Mouse (Mus musculus) heart, adult 2 months (tissue): ENCODE measurements at regions not wholly inside any gene's neighbourhood (a gene's known extent, or its start where the extent isn't known, plus 50 kb on each side); places are given as distances from the start of the nearest gene placed in this dataset.

Source experiments
- CTCF ChIP-seq: fragments of 200-600 bp; IDR thresholded peaks from 2 replicates; pipeline ENCODE4 v1.8.1; 2022; ENCODE audit warnings: antibody characterized with exemption, mild to moderate bottlenecking, moderate library complexity
- EP300 ChIP-seq: fragments of 200-500 bp; IDR thresholded peaks from 2 replicates; pipeline ENCODE4 v1.6.1; 2011; ENCODE audit warnings: low read depth, low read length, control low read depth; ENCODE audit not compliant: insufficient read depth
- POLR2A ChIP-seq: fragments of 200-500 bp; IDR thresholded peaks from 2 replicates; pipeline ENCODE4 v1.6.1; 2011; ENCODE audit warnings: mild to moderate bottlenecking, low read depth, low read length, control low read depth; ENCODE audit not compliant: insufficient read depth

- no peak for TF ChIP-seq POLR2A
- no peak for TF ChIP-seq CTCF
- TF ChIP-seq EP300: no peak
Measured at GRCm38 (mm10) chr7:40213646-40214045, 684.5 kb upstream of the Vstm2b start.
